Mouse (Mus musculus): Measurements from ENCODE around the gene Mex3a.
A peak's percentile ranks its signal among the peaks of the same experiment; 100 is the strongest.

Mex3a gene

DNA sequence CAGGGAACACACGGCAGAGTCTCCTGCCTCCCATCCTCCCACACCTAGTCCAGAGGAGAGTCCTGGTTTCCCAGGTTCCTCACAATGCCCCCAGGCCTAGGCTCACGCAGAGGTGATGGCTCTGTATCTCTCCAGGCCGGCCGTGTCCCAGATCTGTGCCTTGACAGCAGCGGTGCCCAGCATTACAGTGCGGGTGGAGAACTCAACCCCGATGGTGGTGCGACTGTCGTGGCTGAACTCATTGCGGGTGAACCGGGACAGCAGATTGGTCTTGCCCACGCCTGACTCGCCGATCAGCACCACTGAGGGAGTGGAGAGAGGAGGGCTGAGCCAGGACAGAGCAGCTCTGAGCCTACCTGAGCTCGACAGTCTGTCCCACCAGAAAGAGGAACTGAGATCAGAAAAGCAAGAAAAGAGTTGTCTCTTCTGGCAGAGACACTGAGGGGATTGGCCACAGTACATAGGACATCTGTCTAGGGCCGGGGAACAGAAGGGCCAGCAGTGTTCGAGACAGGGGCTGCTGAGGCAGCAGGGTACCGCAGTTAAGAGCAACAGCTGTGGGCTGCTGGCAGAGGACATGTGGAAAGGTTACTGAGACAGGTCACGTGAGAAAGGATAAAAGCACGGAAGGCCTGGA is 12.9 kb downstream of the Mex3a start:
- peak in 1 of 2 experiments; percentile 5 for DNase-seq

GRCm38 (mm10) chr3:88546674-88547418 is 14.7 kb downstream of the Mex3a start:
- no peak for DNase-seq

- DNase-seq, result no peak
These were observed 16.2 kb downstream of the Mex3a start, which contains the start of gene Rab25 for GRCm38 (mm10) chr3:88548180-88548917. Gene Rab25 (minus strand): TSS chr3:88548300.

GRCm38 (mm10) chr3:88551586-88551985 is 19.4 kb downstream of the Mex3a start:
- no peak for DNase-seq

DNA sequence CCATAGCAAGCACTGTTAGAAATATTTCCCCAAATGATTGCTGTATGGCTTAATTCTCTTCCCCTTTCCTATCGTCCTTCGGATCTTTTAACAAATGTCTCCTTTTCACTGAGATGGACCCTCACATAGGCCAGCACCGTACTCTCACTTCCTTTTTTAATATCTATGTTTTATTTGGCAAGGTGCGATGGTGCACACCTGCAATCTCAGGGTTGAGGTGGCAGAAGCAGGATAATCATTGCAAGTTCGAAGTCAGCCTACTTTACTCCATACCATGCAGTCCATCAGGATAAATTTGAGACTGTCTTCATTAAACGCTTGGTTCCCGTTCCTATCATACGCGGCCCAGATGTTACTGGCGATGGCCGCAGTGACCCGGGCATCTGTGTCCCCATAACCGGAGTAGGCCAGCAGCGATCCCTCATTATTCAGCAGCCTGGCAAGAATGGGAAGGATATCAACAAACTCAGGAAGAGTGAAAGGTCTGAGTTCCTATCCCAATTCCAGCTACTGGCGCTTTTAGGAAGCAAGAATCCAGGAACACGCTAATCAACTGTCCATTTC is 20.0 kb downstream of the Mex3a start:
- no peak for DNase-seq

DNA sequence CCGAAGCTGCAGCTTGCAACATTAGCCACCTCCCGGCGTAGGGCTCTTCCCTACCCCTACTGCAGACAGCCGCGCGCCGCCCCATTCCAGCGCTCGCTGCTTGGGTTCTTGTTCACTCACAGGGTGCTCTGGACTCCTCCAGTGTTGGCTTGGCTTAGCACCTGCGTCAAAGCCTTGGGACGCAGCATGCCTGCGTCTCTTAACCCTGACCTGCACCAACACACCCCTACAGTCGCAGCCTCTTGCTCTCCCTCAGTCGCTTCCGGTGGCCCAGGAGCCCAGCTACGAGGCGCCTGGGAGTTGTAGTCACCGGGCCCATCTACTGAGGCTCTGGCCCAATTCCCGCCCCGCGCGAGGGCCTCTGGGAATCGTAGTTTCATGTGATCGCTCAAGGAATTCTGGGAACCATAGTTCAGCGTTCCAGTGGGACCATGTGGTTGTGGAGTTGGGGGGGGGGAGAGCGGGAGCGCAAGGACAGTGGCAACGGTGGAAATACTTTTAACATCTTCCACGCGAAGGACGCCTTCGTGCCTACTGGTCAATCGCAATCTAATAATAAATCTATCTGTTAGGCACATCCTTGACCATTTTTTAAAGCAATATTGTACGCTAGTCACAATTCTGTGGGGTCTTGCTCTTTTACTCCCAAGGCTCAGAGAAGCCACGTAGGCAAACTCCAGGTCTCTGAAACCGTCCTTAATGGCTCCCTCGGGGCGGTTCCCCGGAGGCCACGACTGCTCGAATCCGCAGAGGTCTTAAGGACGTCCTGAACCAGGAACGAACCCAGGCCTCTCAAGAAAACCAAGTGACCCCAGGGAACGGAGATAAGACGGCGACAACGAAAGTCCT is 20.7 kb downstream of the Mex3a start, which contains the start of gene Lamtor2:
Lamtor2 (minus strand) TSS at position 399 of the 849 bp plus-strand sequence.
- peak; percentile 93 to 97 for DNase-seq

DNA sequence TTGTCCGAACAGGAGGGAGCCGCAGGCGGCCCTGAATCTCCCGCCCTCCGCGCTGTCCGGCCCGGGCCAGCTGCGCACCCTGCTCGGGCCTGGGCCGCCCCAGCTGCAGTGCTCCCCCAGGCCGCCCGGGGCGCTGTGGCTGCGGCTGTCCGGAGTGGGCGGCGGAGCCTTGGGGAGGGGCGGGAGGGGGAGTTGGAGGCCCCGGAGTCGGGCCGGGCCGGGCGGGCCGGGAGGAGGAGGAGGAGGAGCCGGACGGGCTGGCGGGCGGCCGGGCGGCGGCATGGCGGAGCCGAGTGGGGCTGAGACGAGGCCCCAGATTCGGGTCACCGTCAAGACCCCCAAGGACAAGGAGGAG is 21.3 kb downstream of the Mex3a start, which contains the start of gene Ubqln4:
Ubqln4 (plus strand) TSS at position 234 of the 355 bp plus-strand sequence.
- peak; percentile 88 to 91 for DNase-seq

DNA sequence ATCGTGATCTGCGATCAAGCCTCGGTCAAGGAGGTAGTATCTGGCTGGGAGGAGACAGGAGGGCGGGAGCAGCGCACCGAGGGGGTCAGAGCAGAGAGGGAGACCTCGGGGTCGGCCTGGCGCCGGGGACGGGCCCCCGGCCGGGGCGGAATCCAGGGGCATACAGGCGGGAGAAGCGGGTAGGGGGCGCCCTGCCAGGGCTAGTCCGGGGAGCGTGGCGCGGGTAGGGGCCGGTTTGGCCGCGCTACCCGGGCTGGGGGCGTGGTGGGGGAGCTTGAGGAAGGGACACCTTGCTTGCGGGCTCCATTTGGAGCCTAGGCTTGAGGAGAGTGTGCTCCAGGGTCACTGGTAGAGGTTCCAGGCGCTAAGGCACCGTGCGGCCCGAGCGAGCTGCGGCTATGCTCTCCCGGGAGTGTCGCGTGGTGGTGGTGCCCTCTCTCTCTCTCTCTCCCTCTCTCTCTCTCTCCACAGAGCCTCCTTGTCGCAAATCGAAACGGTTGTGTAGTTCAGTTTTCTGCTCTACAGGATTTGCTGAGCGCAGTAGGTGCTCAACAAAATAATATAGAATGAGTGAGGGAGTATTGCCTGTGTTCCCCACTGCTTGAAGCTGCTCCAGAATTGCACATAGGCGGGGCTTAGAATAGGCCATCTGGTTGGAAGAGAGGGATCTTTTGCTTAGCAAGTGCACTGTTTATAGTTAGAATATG is 21.8 kb downstream of the Mex3a start:
- peak; percentile 82 to 83 for DNase-seq

DNA sequence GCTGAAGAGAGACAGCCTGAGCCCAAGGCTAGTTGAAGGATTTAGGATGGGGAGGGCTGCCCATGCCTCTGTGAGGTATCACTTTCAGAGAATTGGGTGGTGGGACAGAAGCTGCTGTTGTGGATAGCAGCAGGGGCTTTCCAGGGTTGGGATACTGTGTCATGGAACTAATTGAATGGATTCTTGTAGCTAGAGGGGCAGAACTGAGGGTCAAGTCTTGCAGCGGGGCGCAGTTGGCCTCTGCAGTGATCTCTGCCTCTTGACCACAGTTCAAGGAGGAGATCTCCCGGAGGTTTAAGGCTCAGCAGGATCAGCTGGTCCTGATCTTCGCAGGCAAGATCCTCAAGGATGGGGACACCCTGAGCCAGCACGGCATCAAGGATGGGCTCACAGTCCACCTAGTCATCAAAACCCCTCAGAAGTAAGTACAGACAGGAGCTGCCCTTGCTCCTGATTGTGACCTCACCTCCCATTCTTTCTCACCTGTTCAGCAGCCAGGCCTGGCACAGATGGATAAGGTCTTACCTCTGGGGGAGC is 22.9 kb downstream of the Mex3a start:
- DNase-seq, result no peak

GRCm38 (mm10) chr3:88555731-88556130 is 23.5 kb downstream of the Mex3a start:
- no peak for DNase-seq

GRCm38 (mm10) chr3:88556616-88557015 is 24.4 kb downstream of the Mex3a start:
- DNase-seq, result no peak

- no peak for DNase-seq
These were observed 27.4 kb downstream of the Mex3a start for GRCm38 (mm10) chr3:88559596-88559995.

DNA sequence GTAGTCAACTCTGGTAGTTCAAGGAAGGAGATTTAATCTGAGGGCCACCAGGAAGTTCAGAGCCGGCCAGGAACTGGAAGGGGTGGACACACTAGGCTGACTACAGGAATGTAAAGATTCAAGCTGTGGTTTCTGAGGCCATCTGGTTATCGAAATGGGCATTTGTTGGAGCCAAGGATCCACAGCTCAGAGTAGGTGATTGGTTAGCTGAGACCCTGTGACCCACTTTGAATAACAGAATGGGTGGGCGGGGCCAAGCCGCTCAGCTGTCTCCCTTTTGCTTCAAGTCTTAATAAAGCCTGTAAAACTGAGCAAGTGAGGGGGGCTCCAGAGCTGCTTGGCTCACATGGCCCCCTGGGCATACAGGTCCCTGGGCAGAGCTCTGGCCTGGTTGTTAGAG is 29.8 kb downstream of the Mex3a start:
- DNase-seq, result no peak

DNA sequence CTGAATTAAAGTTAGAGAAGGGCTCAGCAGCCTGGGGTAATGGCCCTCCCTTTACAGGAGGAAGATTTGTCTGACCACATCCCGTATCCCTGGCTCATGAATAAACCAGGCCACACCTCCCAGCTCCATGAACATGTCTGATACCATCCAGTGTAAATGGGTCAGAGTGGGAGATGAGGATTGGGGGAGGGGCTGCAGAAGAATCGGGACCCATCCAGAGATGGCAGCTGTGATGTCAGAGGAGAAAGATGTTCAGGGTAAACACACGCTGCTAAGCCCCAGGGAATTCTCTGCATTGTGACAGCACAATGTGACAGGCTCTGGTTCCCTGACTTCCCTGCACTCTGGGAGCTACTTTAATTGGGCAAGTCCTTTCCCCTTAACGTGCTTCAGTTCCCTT is 31.2 kb downstream of the Mex3a start:
- DNase-seq, result no peak

DNA sequence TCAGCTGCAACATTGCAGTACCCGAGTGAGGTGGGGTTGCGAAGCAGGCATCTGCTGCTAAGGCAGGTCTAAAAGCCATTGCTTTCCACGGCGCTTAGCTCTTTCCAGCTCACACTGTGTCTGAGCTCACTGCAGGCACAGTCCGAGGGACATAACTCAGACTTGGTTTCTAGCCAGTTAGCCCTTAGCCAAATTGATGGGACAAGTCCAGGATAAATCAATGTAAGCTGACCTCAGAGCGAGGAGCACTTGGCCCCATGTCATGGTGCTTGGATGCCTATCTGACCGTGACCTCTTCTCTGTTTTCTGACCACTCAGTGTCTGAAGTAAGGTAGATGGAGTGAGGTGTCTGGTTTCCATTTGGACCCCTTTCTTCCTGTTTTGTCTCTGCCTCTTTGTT is 31.8 kb downstream of the Mex3a start:
- no peak for DNase-seq

DNA sequence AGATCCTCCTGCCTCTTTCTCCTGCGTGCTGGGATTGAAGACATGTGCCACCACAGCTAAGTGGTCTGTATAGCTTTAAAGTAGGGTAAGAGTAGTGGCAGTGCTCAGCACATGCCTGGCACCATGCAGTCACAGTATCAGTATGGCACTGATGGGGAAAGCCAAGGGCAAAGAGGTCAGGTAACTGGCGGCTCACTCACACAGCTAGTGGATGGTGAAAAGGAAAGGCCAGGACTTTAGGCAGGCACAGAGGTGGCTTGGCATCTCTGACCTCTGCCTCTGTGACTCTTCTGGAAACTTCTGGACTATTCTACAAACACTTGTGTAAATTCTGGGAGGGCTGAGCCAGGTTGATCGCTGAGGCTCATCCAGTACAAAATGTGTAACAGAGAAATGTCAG is 33.9 kb downstream of the Mex3a start:
- no peak for DNase-seq

DNA sequence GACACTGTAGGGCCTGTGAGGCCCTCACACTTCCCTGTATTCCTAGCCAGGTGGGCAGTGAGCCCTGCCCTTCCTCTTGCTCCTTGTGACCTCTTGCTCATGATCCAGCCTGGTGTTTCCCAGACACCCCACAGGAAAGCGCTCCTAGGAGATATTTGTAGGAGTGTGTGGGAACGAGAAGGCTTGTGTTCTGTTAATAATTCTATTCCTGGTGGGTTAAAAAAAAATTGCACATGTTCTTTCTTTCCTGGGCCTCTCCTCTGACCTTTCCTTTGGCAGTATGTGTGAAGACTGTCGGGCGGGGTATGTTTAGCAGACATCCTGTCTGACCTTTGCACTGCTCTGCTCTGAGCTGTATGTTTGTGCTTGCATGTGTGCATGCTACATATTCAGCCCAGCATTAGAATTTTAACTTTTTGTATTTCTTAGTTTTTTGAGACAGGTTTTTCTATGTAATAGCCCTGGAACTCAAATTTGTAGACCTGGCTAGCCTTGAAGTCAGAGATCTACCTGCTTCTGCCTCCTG is 34.4 kb downstream of the Mex3a start:
- DNase-seq, result no peak

DNA sequence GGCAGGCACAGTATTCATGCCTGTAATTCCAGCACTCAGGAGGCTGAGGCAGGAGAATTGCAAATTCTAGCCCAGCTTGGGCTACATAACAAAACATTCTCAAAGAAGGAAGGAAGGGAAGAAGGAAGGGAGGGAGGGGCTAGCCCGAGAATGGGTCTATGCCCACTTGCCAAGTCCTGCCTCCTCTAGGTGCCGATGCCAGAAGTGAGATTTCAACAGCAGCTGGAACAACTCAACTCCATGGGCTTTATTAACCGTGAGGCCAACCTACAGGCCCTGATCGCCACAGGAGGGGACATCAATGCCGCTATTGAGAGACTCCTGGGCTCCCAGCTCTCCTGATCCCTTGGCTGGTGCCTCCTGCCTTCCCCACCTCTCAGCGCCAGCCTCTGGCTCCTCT is 35.7 kb downstream of the Mex3a start:
- DNase-seq, result no peak

DNA sequence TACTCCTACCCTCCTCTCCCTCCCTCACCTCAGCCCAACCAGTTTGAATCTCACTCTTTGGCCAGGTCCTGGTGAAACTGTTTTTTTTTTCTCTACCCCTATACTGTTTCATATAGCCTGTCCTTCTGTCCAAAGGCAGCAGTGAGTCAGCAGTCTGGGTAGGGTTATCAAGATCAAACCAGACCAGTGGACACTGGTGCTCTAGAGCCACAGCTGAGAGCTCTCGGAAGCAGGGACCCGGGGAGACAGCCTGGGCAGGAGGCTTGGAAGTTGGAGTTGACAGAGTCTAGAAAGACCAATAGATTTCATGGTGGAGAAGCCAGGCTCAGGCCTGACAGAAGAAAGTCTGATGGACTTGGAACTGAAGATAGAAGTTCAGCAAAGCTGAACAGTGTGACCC is 36.4 kb downstream of the Mex3a start:
- no peak for DNase-seq

DNA sequence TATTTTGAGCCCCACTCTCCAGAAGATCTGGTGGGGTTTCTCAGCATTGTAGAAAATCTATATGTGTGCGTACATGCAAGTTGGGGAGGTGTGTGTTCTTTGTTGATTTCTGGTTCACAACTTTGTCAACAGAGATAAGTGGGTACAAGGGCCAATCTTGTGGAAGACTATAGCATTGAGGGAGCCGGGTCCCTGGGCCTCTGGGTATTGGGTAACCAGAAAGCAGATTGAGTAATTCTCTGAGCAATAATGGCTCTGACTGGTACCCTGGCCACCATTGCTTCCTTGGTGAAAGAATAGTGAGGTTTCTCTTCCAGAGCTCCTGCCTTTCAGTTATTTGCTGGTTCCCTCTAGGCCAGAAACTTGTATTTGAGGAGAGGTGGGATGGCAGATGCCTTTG is 36.9 kb downstream of the Mex3a start:
- DNase-seq, result no peak

DNA sequence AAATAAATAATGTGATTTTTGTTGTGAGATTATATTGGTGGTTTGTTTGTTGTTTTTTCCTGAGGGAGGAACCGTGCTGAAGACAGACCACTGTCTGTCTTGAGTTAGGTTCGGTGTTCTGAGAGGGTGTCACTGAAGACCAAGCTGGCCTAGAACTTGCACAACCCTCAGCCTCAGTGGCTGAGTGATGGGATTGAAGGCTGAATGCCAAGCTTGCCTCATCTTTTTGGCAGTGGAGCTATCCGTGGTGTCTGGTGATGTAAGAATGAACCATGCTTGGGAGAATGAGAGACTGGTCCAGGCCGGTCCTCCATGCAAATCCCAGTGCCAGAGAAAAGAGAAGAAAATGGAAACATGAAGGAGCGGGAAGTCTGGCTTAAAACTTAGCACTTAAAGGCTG is 37.5 kb downstream of the Mex3a start:
- DNase-seq, result no peak

All from thymus, postnatal 36 days (tissue).